Mouse (Mus musculus) left cerebral cortex, adult 6 months (tissue): Measurements from ENCODE around the gene Unc45b. TPM values are rescaled to one million over a fixed set of nuclear protein-coding genes. Genes with fewer than 3 reads are reported as not detected.

Experiments
- long read RNA-seq, 2 experiments: library from polyadenylated mRNA; unstranded; transcript quantifications; one replicate each; pipeline ENCODE4 v2.0.0; 2019 to 2020
- polyA plus RNA-seq: library from polyadenylated mRNA; unstranded; fragments of <200 nt; fragmentation: Nextera tagmentation; gene quantifications from 2 replicates; pipeline ENCODE4 v1.2.3, GENCODE M21; 2021

The Unc45b gene
- 0.12 and 0.74 TPM in 2 replicates for polyA plus RNA-seq
- long read RNA-seq, experiment 1, partial matches to known transcripts = 0 of 1 reads
- long read RNA-seq, experiment 1, other reads (novel, unspliced or antisense) = 1 of 1 reads
- long read RNA-seq, experiment 2, partial matches to known transcripts = 1 of 1 reads
- long read RNA-seq, experiment 2, other reads (novel, unspliced or antisense) = 0 of 1 reads

GRCm38 (mm10) chr11:82910250-82910649, at the start of gene Unc45b:
Unc45b (plus strand) TSS chr11:82910550.

GRCm38 (mm10) chr11:82871031-82871446, 39.3 kb upstream of the Unc45b start, which contains the start of gene Rffl:
Rffl (minus strand) TSS chr11:82871210.

GRCm38 (mm10) chr11:82890342-82890762, 20.0 kb upstream of the Unc45b start, which contains the start of gene Rad51d:
Rad51d (minus strand) TSS chr11:82890614.

GRCm38 (mm10) chr11:82891936-82892335, 18.4 kb upstream of the Unc45b start, which contains the start of gene Fndc8:
Fndc8 (plus strand) TSS chr11:82892124.

GRCm38 (mm10) chr11:82907651-82908607, 2.4 kb upstream of the Unc45b start, which contains the start of gene Nle1:
Nle1 (minus strand) TSS chr11:82908411.

GRCm38 (mm10) chr11:82950736-82951481, 40.6 kb downstream of the Unc45b start, which contains the start of gene Slfn5:
Slfn5 (plus strand) TSS chr11:82951349.

GRCm38 (mm10) chr11:82991469-82992166, 81.3 kb downstream of the Unc45b start, which contains the start of gene Slfn9:
Slfn9 (minus strand) TSS chr11:82991830.

Other genes starting within 250 kb of the Unc45b start
- gene Cct6b, start 146.2 kb upstream of the Unc45b start, polyA plus RNA-seq = 0.15 and 0.32 TPM in 2 replicates
- 13.4 and 13.6 TPM in 2 replicates for gene Zfp830, start 146.2 kb upstream of the Unc45b start, polyA plus RNA-seq
- gene Lig3, start 129.4 kb upstream of the Unc45b start, polyA plus RNA-seq = 3.6 TPM in 2 replicates
- gene Rffl, start 39.3 kb upstream of the Unc45b start, polyA plus RNA-seq = 6.3 and 6.4 TPM in 2 replicates
- 10.2 and 10.3 TPM in 2 replicates for gene Rad51d, start 19.9 kb upstream of the Unc45b start, polyA plus RNA-seq
- 0.12 TPM in 1 of 2 replicates, not detected in the other for gene Fndc8, start 18.4 kb upstream of the Unc45b start, polyA plus RNA-seq
- gene Nle1, start 2.1 kb upstream of the Unc45b start, polyA plus RNA-seq = 1.6 and 8.7 TPM in 2 replicates
- gene Slfn5, start 40.8 kb downstream of the Unc45b start, polyA plus RNA-seq = 0.66 and 0.78 TPM in 2 replicates
- gene Slfn9, start 81.3 kb downstream of the Unc45b start, polyA plus RNA-seq = 0.20 and 0.25 TPM in 2 replicates
- gene Slfn8, start 110.3 kb downstream of the Unc45b start, polyA plus RNA-seq = 0.23 TPM in 2 replicates
- gene Slfn2, start 154.6 kb downstream of the Unc45b start, polyA plus RNA-seq = 1.1 and 2.1 TPM in 2 replicates
- not detected in 2 replicates for gene Slfn1, start 206.3 kb downstream of the Unc45b start, polyA plus RNA-seq